Comparison of ENCODE assay signal across 36 mouse cellular contexts in the genomic region with DNA sequence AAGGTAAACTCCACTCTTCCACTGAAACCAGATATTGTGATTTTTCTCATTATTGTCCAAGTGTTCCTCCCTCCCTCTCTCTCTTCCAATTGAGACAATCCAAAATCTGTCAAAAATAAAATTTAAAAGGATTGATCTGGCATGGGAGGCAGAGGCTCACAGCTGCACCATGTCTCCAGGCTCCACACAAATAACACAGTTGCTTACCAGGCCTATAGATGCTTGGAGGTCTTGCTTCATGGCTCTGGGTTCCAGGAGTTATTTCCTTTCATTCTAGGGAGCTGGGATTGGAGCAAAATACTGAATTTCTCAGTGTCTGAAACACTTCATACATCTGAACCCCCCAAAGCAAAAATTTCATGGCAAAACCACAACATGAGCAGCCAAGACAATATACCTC.
"Had no signal": no experiment of that assay in that cellular context is flagged by ENCODE, and none has a peak within 500 bp of the region (broad histone marks: within the 10 kb centered on the region; RNA-seq: fewer than 3 reads in every experiment).

No protein-coding gene starts in this region.

- DNase-seq: heart, adult 18-20 months; heart, adult 2 months; heart, postnatal 10 days; heart, postnatal 14 days; heart, postnatal 36 days; heart, postnatal 4 days; kidney, adult 11 months; kidney, adult 18-20 months; kidney, adult 2 months; kidney, adult 8-10 months; kidney, adult 9 months; kidney, postnatal 10 days; kidney, postnatal 14 days; kidney, postnatal 25 days; kidney, postnatal 36 days; kidney, postnatal 4 days; layer of hippocampus, adult 9-11 months had no signal

- H3K9me3 ChIP-seq: heart, embryonic 10.5 days; heart, embryonic 12.5 days; heart, embryonic 13.5 days; heart, embryonic 15.5 days; hindbrain, embryonic 12.5 days; hindbrain, embryonic 13.5 days; hindbrain, embryonic 15.5 days; intestine, embryonic 15.5 days; kidney, embryonic 15.5 days had no signal

- H3K27me3 ChIP-seq: heart, embryonic 12.5 days; heart, embryonic 13.5 days; heart, embryonic 15.5 days; hindbrain, embryonic 12.5 days; hindbrain, embryonic 13.5 days; hindbrain, embryonic 15.5 days; intestine, embryonic 15.5 days; kidney, embryonic 15.5 days had no signal

- H3K4me3 ChIP-seq: heart, adult 2 months; heart, embryonic 10.5 days; heart, embryonic 12.5 days; heart, embryonic 13.5 days; heart, embryonic 15.5 days; hindbrain, embryonic 10.5 days; hindbrain, embryonic 12.5 days; hindbrain, embryonic 13.5 days; hindbrain, embryonic 15.5 days; intestine, embryonic 15.5 days; kidney, embryonic 15.5 days; layer of hippocampus, adult 2 months had no signal

- H3K4me2 ChIP-seq: heart, embryonic 11.5 days; heart, embryonic 12.5 days; heart, embryonic 13.5 days; heart, embryonic 15.5 days; hindbrain, embryonic 12.5 days; hindbrain, embryonic 13.5 days; hindbrain, embryonic 14.5 days; hindbrain, embryonic 15.5 days; intestine, embryonic 15.5 days; kidney, embryonic 15.5 days had no signal

- ATAC-seq: hindbrain, embryonic 16.5 days; hindbrain, postnatal 0 days; inflammation-experienced regulatory T-cells, adult 6 months; intestine, embryonic 15.5 days; intestine, embryonic 16.5 days; intestine, postnatal 0 days had no signal

- H3K4me1 ChIP-seq: heart, embryonic 10.5 days; heart, embryonic 12.5 days; heart, embryonic 13.5 days; heart, embryonic 15.5 days; hindbrain, embryonic 10.5 days; hindbrain, embryonic 12.5 days; hindbrain, embryonic 13.5 days; hindbrain, embryonic 15.5 days; intestine, embryonic 15.5 days; kidney, embryonic 15.5 days had no signal

- H3K36me3 ChIP-seq: heart, embryonic 10.5 days; heart, embryonic 12.5 days; heart, embryonic 13.5 days; heart, embryonic 15.5 days; hindbrain, embryonic 10.5 days; hindbrain, embryonic 12.5 days; hindbrain, embryonic 13.5 days; hindbrain, embryonic 15.5 days; intestine, embryonic 15.5 days; kidney, embryonic 15.5 days had no signal

- H3K27ac ChIP-seq: heart, adult 2 months; heart, embryonic 10.5 days; heart, embryonic 13.5 days; heart, embryonic 15.5 days; hindbrain, embryonic 10.5 days; hindbrain, embryonic 12.5 days; hindbrain, embryonic 13.5 days; hindbrain, embryonic 14.5 days; hindbrain, embryonic 15.5 days; hindbrain, postnatal 0 days; intestine, embryonic 15.5 days; kidney, embryonic 15.5 days; kidney, postnatal 0 days; layer of hippocampus, adult 2 months had no signal

- H3K9ac ChIP-seq: heart, embryonic 12.5 days; heart, embryonic 13.5 days; heart, embryonic 15.5 days; hindbrain, embryonic 12.5 days; hindbrain, embryonic 13.5 days; hindbrain, embryonic 14.5 days; hindbrain, embryonic 15.5 days; intestine, embryonic 15.5 days; kidney, embryonic 15.5 days had no signal
